Comparison of ENCODE assay signal across 23 mouse cellular contexts in the genomic region with DNA sequence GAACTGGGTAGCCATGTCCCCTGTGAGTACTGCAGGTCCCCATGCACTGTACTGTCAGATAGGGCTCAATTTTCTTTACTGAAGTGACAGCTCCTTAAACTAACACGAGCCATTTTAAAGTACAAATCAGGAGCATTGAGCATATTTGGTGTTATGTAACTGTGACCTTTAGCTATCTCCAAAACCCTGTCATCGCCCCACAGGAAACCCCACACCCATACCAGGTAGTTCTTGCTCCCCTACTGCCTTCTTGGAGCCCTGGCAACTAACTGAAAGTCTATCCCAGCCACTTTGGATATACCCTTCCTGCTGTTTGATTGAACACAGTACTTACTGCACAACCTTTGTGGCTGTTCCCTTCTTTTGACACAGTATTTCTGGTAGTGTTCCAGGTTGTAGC. TPM values are rescaled to one million over a fixed set of nuclear protein-coding genes. Genes with fewer than 3 reads are reported as not detected.
DNase-seq lines count a peak whose midpoint lies in the region; ATAC-seq and TF ChIP-seq lines count a peak whose summit lies in the region.
"Had no signal": no experiment of that assay in that cellular context is flagged by ENCODE, and none has a peak within 500 bp of the region (broad histone marks: within the 10 kb centered on the region; RNA-seq: fewer than 3 reads in every experiment).

No protein-coding gene starts in this region.

- no peak for DNase-seq in layer of hippocampus, adult 2 months (ENCODE audit: low spot score in 2 of 2)
- no peak for DNase-seq in layer of hippocampus, postnatal 36 days
- DNase-seq in midbrain, postnatal 0 days (ENCODE audit: low spot score) = no peak
- no peak for DNase-seq in liver, embryonic 14.5 days (ENCODE audit: low read depth in 3 of 3, low spot score in 3 of 3)
- DNase-seq in right cerebral cortex, postnatal 36 days (ENCODE audit: low spot score in 2 of 2) = no peak
- DNase-seq in adrenal gland, postnatal 10 days = no peak
- DNase-seq: adrenal gland, postnatal 14 days; B cell, adult 2 months; cerebellum, adult 11-12 months; cerebellum, postnatal 10 days; forebrain, postnatal 0 days; gastrocnemius, postnatal 14 days; heart, postnatal 36 days; lung, postnatal 36 days had no signal

- 91% methylated on average over 2 of the region's 2 CpGs for WGBS in midbrain, embryonic 15.5 days
- 93% methylated on average over 2 of the region's 2 CpGs for WGBS in midbrain, postnatal 0 days
- WGBS in liver, embryonic 14.5 days (ENCODE audit: insufficient replicate concordance) = 56% methylated on average over 2 of the region's 2 CpGs

- no peaks in the 10 kb centered on the region for H3K9me3 ChIP-seq in midbrain, embryonic 15.5 days
- no peaks in the 10 kb centered on the region for H3K9me3 ChIP-seq in midbrain, postnatal 0 days (ENCODE audit: low read length)
- H3K9me3 ChIP-seq in liver, embryonic 14.5 days (ENCODE audit: control insufficient read depth, low read length) = no peaks in the 10 kb centered on the region
- H3K9me3 ChIP-seq: embryonic facial prominence, embryonic 15.5 days; forebrain, embryonic 12.5 days; G1E; hindbrain, embryonic 12.5 days; midbrain, embryonic 12.5 days; stomach, embryonic 15.5 days had no signal

- H3K4me1 ChIP-seq in midbrain, embryonic 15.5 days = no peaks in the 10 kb centered on the region
- H3K4me1 ChIP-seq in midbrain, postnatal 0 days (ENCODE audit: insufficient read depth, low read length) = no peaks in the 10 kb centered on the region
- H3K4me1 ChIP-seq in liver, embryonic 14.5 days (replicated peaks; ENCODE audit: control insufficient read depth in 2 of 2, insufficient read depth in 2 of 2, low read length in 1 of 2) = peaks cover 20% of the 10 kb centered on the region in 2 experiments
- H3K4me1 ChIP-seq: embryonic facial prominence, embryonic 15.5 days; forebrain, embryonic 12.5 days; hindbrain, embryonic 12.5 days; midbrain, embryonic 12.5 days had no signal

- no peak overlapping the region for H3K4me3 ChIP-seq in layer of hippocampus, adult 2 months
- H3K4me3 ChIP-seq in midbrain, embryonic 15.5 days = no peak overlapping the region
- H3K4me3 ChIP-seq in midbrain, postnatal 0 days (ENCODE audit: low read depth, low read length) = no peak overlapping the region
- H3K4me3 ChIP-seq in liver, embryonic 14.5 days (ENCODE audit: insufficient read depth in 1 of 2, low read depth in 2 of 2, low read length in 2 of 2) = no peak overlapping the region
- H3K4me3 ChIP-seq: embryonic facial prominence, embryonic 15.5 days; forebrain, embryonic 12.5 days; hindbrain, embryonic 12.5 days; midbrain, embryonic 12.5 days; stomach, embryonic 15.5 days had no signal

- peak overlapping the region; percentile 46; the same call in 1 of the 2 replicates for H3K27ac ChIP-seq in layer of hippocampus, adult 2 months
- H3K27ac ChIP-seq in midbrain, embryonic 15.5 days = 0 out of 2 replicates have a peak overlapping the region, but pooled peaks have one; percentile 8
- no peak overlapping the region for H3K27ac ChIP-seq in midbrain, postnatal 0 days (ENCODE audit: low read depth, low read length)
- H3K27ac ChIP-seq in liver, embryonic 14.5 days = no peak overlapping the region
- H3K27ac ChIP-seq: embryonic facial prominence, embryonic 15.5 days; forebrain, embryonic 12.5 days; hindbrain, embryonic 12.5 days; midbrain, embryonic 12.5 days; stomach, embryonic 15.5 days had no signal

- TF ChIP-seq CTCF in layer of hippocampus, adult 2 months (conservative IDR thresholded peaks at IDR 0.05) = no peak
- no peak for TF ChIP-seq CTCF in midbrain, postnatal 0 days (IDR thresholded peaks at IDR 0.05)
- TF ChIP-seq CTCF in liver, embryonic 14.5 days (IDR thresholded peaks at IDR 0.05; ENCODE audit: low read depth) = no peak

- H3K27me3 ChIP-seq in midbrain, embryonic 15.5 days (replicated peaks) = no peaks in the 10 kb centered on the region
- no peaks in the 10 kb centered on the region for H3K27me3 ChIP-seq in midbrain, postnatal 0 days (ENCODE audit: insufficient read depth, low read length)
- H3K27me3 ChIP-seq in liver, embryonic 14.5 days (ENCODE audit: control insufficient read depth, insufficient read depth, low read length) = no peaks in the 10 kb centered on the region
- H3K27me3 ChIP-seq: embryonic facial prominence, embryonic 15.5 days; forebrain, embryonic 12.5 days; hindbrain, embryonic 12.5 days; midbrain, embryonic 12.5 days; stomach, embryonic 15.5 days had no signal

- no peak for TF ChIP-seq EP300 in liver, embryonic 14.5 days (IDR thresholded peaks at IDR 0.05; ENCODE audit: low read depth)

- no peak overlapping the region for H3K4me2 ChIP-seq in midbrain, embryonic 15.5 days
- no peak overlapping the region for H3K4me2 ChIP-seq in midbrain, postnatal 0 days (ENCODE audit: low read depth, low read length, poor library complexity, severe bottlenecking)
- no peak overlapping the region for H3K4me2 ChIP-seq in liver, embryonic 14.5 days (ENCODE audit: low read depth)
- H3K4me2 ChIP-seq: embryonic facial prominence, embryonic 15.5 days; forebrain, embryonic 12.5 days; hindbrain, embryonic 12.5 days; midbrain, embryonic 12.5 days; stomach, embryonic 15.5 days had no signal

- ATAC-seq in midbrain, embryonic 15.5 days (replicated peaks) = no peak
- no peak for ATAC-seq in midbrain, postnatal 0 days (ENCODE audit: low FRiP score)
- ATAC-seq in liver, embryonic 14.5 days (ENCODE audit: insufficient read depth) = no peak
- ATAC-seq: forebrain, postnatal 0 days; intestine, postnatal 0 days had no signal

- no peak overlapping the region for H3K9ac ChIP-seq in midbrain, embryonic 15.5 days
- H3K9ac ChIP-seq in midbrain, postnatal 0 days (replicated peaks; ENCODE audit: low read length, poor library complexity, severe bottlenecking) = no peak overlapping the region
- 0 out of 2 replicates have a peak overlapping the region, but pooled peaks have one; percentile 11 for H3K9ac ChIP-seq in liver, embryonic 14.5 days (replicated peaks)
- H3K9ac ChIP-seq: embryonic facial prominence, embryonic 15.5 days; forebrain, embryonic 12.5 days; forebrain, postnatal 0 days; hindbrain, embryonic 12.5 days; midbrain, embryonic 12.5 days; stomach, embryonic 15.5 days had no signal

- H3K36me3 ChIP-seq in midbrain, embryonic 15.5 days (replicated peaks) = peaks cover 19% of the 10 kb centered on the region; the same call in 1 of the 2 replicates
- H3K36me3 ChIP-seq in midbrain, postnatal 0 days (ENCODE audit: insufficient read depth, low read length) = peaks cover 31% of the 10 kb centered on the region
- peaks cover 24% of the 10 kb centered on the region for H3K36me3 ChIP-seq in liver, embryonic 14.5 days (replicated peaks; ENCODE audit: control insufficient read depth, insufficient read depth, low read depth)

RNA-seq across cellular contexts. Expression of a gene that starts 20.4 kb away (rescaled TPM):
- total RNA-seq in layer of hippocampus, adult 2 months (2021) = 10 to 100 TPM; 75.9 to 85.6 TPM
- 10 to 100 TPM; 75.6 to 81.5 TPM for total RNA-seq in layer of hippocampus, postnatal 36 days (2021)
- polyA plus RNA-seq in midbrain, embryonic 15.5 days (2015; fragmentation: Nextera tagmentation; extraction: Ambion mirVana) = 46.7 and 49.3 TPM in 2 replicates
- total RNA-seq in midbrain, postnatal 0 days (2014; rRNA removed) = 85.3 and 97.4 TPM in 2 replicates
- polyA plus RNA-seq in midbrain, postnatal 0 days (2015; fragmentation: Nextera tagmentation; extraction: Ambion mirVana) = 23.0 and 27.3 TPM in 2 replicates
- 25.6 and 26.4 TPM in 2 replicates for polyA plus RNA-seq in liver, embryonic 14.5 days (2012; rRNA removed)
- 13.6 and 17.1 TPM in 2 replicates for polyA plus RNA-seq in liver, embryonic 14.5 days (2014; fragmentation: Nextera tagmentation; extraction: Ambion mirVana)
- total RNA-seq in adrenal gland, postnatal 10 days (2021) = 10 to 100 TPM; 45.1 to 65.4 TPM

RNA-seq across cellular contexts. Expression of a gene that starts 25.5 kb away (rescaled TPM):
- 10 to 100 TPM; 58.3 to 62.0 TPM for total RNA-seq in layer of hippocampus, adult 2 months (2021)
- total RNA-seq in layer of hippocampus, postnatal 36 days (2021) = 10 to 100 TPM; 58.9 to 59.4 TPM
- polyA plus RNA-seq in midbrain, embryonic 15.5 days (2015; fragmentation: Nextera tagmentation; extraction: Ambion mirVana) = 68.0 and 68.8 TPM in 2 replicates
- total RNA-seq in midbrain, postnatal 0 days (2014; rRNA removed) = 74.6 and 85.9 TPM in 2 replicates
- 61.8 and 62.1 TPM in 2 replicates for polyA plus RNA-seq in midbrain, postnatal 0 days (2015; fragmentation: Nextera tagmentation; extraction: Ambion mirVana)
- polyA plus RNA-seq in liver, embryonic 14.5 days (2012; rRNA removed) = 14.6 and 15.3 TPM in 2 replicates
- 17.0 and 21.9 TPM in 2 replicates for polyA plus RNA-seq in liver, embryonic 14.5 days (2014; fragmentation: Nextera tagmentation; extraction: Ambion mirVana)
- total RNA-seq in adrenal gland, postnatal 10 days (2021) = 10 to 100 TPM; 46.3 to 48.3 TPM

RNA-seq across cellular contexts. Expression of a gene that starts 25.6 kb away (rescaled TPM):
- 10 to 100 TPM; 18.6 to 19.8 TPM for total RNA-seq in layer of hippocampus, adult 2 months (2021)
- 10 to 100 TPM; 17.8 to 18.4 TPM for total RNA-seq in layer of hippocampus, postnatal 36 days (2021)
- polyA plus RNA-seq in midbrain, embryonic 15.5 days (2015; fragmentation: Nextera tagmentation; extraction: Ambion mirVana) = 27.0 and 29.2 TPM in 2 replicates
- total RNA-seq in midbrain, postnatal 0 days (2014; rRNA removed) = 19.1 and 21.7 TPM in 2 replicates
- polyA plus RNA-seq in midbrain, postnatal 0 days (2015; fragmentation: Nextera tagmentation; extraction: Ambion mirVana) = 17.0 and 19.5 TPM in 2 replicates
- polyA plus RNA-seq in liver, embryonic 14.5 days (2012; rRNA removed) = 6.1 and 6.6 TPM in 2 replicates
- 7.7 and 9.0 TPM in 2 replicates for polyA plus RNA-seq in liver, embryonic 14.5 days (2014; fragmentation: Nextera tagmentation; extraction: Ambion mirVana)
- 10 to 100 TPM; 22.9 to 25.1 TPM for total RNA-seq in adrenal gland, postnatal 10 days (2021)

RNA-seq across cellular contexts. Expression of a gene that starts 41.1 kb away (rescaled TPM):
- under 1 TPM; 0.27 to 0.44 TPM for total RNA-seq in layer of hippocampus, adult 2 months (2021)
- under 1 TPM in 1 of 2 experiments, not detected in 1; 0.33 TPM for total RNA-seq in layer of hippocampus, postnatal 36 days (2021)
- polyA plus RNA-seq in midbrain, embryonic 15.5 days (2015; fragmentation: Nextera tagmentation; extraction: Ambion mirVana) = 1.9 and 2.6 TPM in 2 replicates
- 1.4 and 1.7 TPM in 2 replicates for total RNA-seq in midbrain, postnatal 0 days (2014; rRNA removed)
- polyA plus RNA-seq in midbrain, postnatal 0 days (2015; fragmentation: Nextera tagmentation; extraction: Ambion mirVana) = 0.68 and 0.98 TPM in 2 replicates
- polyA plus RNA-seq in liver, embryonic 14.5 days (2012; rRNA removed) = 5.3 and 5.7 TPM in 2 replicates
- polyA plus RNA-seq in liver, embryonic 14.5 days (2014; fragmentation: Nextera tagmentation; extraction: Ambion mirVana) = 2.1 and 2.3 TPM in 2 replicates
- 1 to 10 TPM; 4.2 to 4.7 TPM for total RNA-seq in adrenal gland, postnatal 10 days (2021)
- total RNA-seq: layer of hippocampus, adult 18-20 months had no signal

RNA-seq across cellular contexts. Expression of a gene that starts 48.9 kb away (rescaled TPM):
- 100 to 1,000 TPM; 114 to 115 TPM for total RNA-seq in layer of hippocampus, adult 2 months (2021)
- total RNA-seq in layer of hippocampus, postnatal 36 days (2021) = 100 to 1,000 TPM; 115 to 116 TPM
- 158 and 163 TPM in 2 replicates for polyA plus RNA-seq in midbrain, embryonic 15.5 days (2015; fragmentation: Nextera tagmentation; extraction: Ambion mirVana)
- total RNA-seq in midbrain, postnatal 0 days (2014; rRNA removed) = 173 and 195 TPM in 2 replicates
- 80.8 and 84.9 TPM in 2 replicates for polyA plus RNA-seq in midbrain, postnatal 0 days (2015; fragmentation: Nextera tagmentation; extraction: Ambion mirVana)
- polyA plus RNA-seq in liver, embryonic 14.5 days (2012; rRNA removed) = 17.0 and 20.6 TPM in 2 replicates
- polyA plus RNA-seq in liver, embryonic 14.5 days (2014; fragmentation: Nextera tagmentation; extraction: Ambion mirVana) = 17.7 and 22.6 TPM in 2 replicates
- 10 to 100 TPM; 58.7 to 64.8 TPM for total RNA-seq in adrenal gland, postnatal 10 days (2021)

Comparison
In these comparisons a context has a peak if more than half of its experiments do, and no peak if none do; other contexts are left out.
1. H3K27ac ChIP-seq: peak in layer of hippocampus, adult 2 months (single experiment) and midbrain, embryonic 15.5 days (single experiment); none in midbrain, postnatal 0 days (single experiment) and liver, embryonic 14.5 days (single experiment).